Mouse (Mus musculus): ENCODE measurements around the gene Gje1.

Gene Gje1

GRCm38 (mm10) chr10:14718114-14718513 lies at the start of gene Gje1:
Gje1 (minus strand) TSS chr10:14718214.
- in situ Hi-C loops (cut with MboI; ENCODE audit: low pct_unique_long_range_greater_than_20kb in 1 of 2, low sequenced_read_pairs in 2 of 2, unreplicated experiment in 1 of 2) = no loop called here

GRCm38 (mm10) chr10:14760618-14761017 lies 42.6 kb upstream of the Gje1 start:
- in situ Hi-C loops (cut with MboI; ENCODE audit: low pct_unique_long_range_greater_than_20kb in 1 of 2, low sequenced_read_pairs in 2 of 2, unreplicated experiment in 1 of 2) = no loop called here

- in situ Hi-C loops (cut with MboI; ENCODE audit: low pct_unique_long_range_greater_than_20kb in 1 of 2, low sequenced_read_pairs in 2 of 2, unreplicated experiment in 1 of 2) = no loop called here
Measured at GRCm38 (mm10) chr10:14759665-14760558, 41.9 kb upstream of the Gje1 start.

- in situ Hi-C loops (cut with MboI; ENCODE audit: low pct_unique_long_range_greater_than_20kb in 1 of 2, low sequenced_read_pairs in 2 of 2, unreplicated experiment in 1 of 2) = no loop called here
Measured at GRCm38 (mm10) chr10:14734285-14734684, 16.3 kb upstream of the Gje1 start.

- in situ Hi-C loops (cut with MboI; ENCODE audit: low pct_unique_long_range_greater_than_20kb in 1 of 2, low sequenced_read_pairs in 2 of 2, unreplicated experiment in 1 of 2) = no loop called here
Measured at GRCm38 (mm10) chr10:14725671-14726070, 7.7 kb upstream of the Gje1 start.

GRCm38 (mm10) chr10:14705072-14706066 lies 12.6 kb downstream of the Gje1 start, which contains the start of the genes Vta1 and Nmbr:
Vta1 (minus strand) TSS chr10:14705560.
Nmbr (plus strand) TSS chr10:14705591.
- in situ Hi-C loops (cut with MboI; ENCODE audit: low pct_unique_long_range_greater_than_20kb in 1 of 2, low sequenced_read_pairs in 2 of 2, unreplicated experiment in 1 of 2) = no loop called here

GRCm38 (mm10) chr10:14703830-14704420 lies 14.1 kb downstream of the Gje1 start:
- in situ Hi-C loops (cut with MboI; ENCODE audit: low pct_unique_long_range_greater_than_20kb in 1 of 2, low sequenced_read_pairs in 2 of 2, unreplicated experiment in 1 of 2) = no loop called here

- in situ Hi-C loops (cut with MboI; ENCODE audit: low pct_unique_long_range_greater_than_20kb in 1 of 2, low sequenced_read_pairs in 2 of 2, unreplicated experiment in 1 of 2) = no loop called here
Measured at GRCm38 (mm10) chr10:14703239-14703638, 14.8 kb downstream of the Gje1 start.

- in situ Hi-C loops (cut with MboI; ENCODE audit: low pct_unique_long_range_greater_than_20kb in 1 of 2, low sequenced_read_pairs in 2 of 2, unreplicated experiment in 1 of 2) = loop anchor here in 1 of 2 experiments (5.0 kb wide), 1 partner anchor 243 kb away; no protein-coding TSS in a partner anchor
Measured at GRCm38 (mm10) chr10:14690349-14690748, 27.7 kb downstream of the Gje1 start.

GRCm38 (mm10) chr10:14688785-14689442 lies 29.1 kb downstream of the Gje1 start:
- in situ Hi-C loops (cut with MboI; ENCODE audit: low pct_unique_long_range_greater_than_20kb in 1 of 2, low sequenced_read_pairs in 2 of 2, unreplicated experiment in 1 of 2) = loop anchor here in 1 of 2 experiments (10.0 kb wide), 1 partner anchor 234 kb away; no protein-coding TSS in a partner anchor

- in situ Hi-C loops (cut with MboI; ENCODE audit: low pct_unique_long_range_greater_than_20kb in 1 of 2, low sequenced_read_pairs in 2 of 2, unreplicated experiment in 1 of 2) = loop anchor here in 1 of 2 experiments (10.0 kb wide), 1 partner anchor 231 kb away; no protein-coding TSS in a partner anchor
Measured at GRCm38 (mm10) chr10:14685663-14686062, 32.4 kb downstream of the Gje1 start.

- in situ Hi-C loops (cut with MboI; ENCODE audit: low pct_unique_long_range_greater_than_20kb in 1 of 2, low sequenced_read_pairs in 2 of 2, unreplicated experiment in 1 of 2) = no loop called here
Measured at GRCm38 (mm10) chr10:14666147-14666546, 51.9 kb downstream of the Gje1 start.
